Mouse (Mus musculus) midbrain, postnatal 0 days (tissue): ENCODE measurements at regions not wholly inside any gene's neighbourhood (a gene's known extent, or its start where the extent isn't known, plus 50 kb on each side); places are given as distances from the start of the nearest gene placed in this dataset.

Experiments
- ATAC-seq: fragments of 200-750 bp; cut with Nextera tagmentation; 2 replicates; pipeline ENCODE4 v1.8.0; 2017; ENCODE audit warnings: moderate number of reproducible peaks, mild to moderate bottlenecking, moderate TSS enrichment, moderate library complexity; ENCODE audit not compliant: low FRiP score
- DNase-seq: peaks from one replicate; pipeline ENCODE4 v3.0.0-alpha.2; 2015; ENCODE audit warnings: low spot score
- H3K27ac ChIP-seq: fragments of 300-500 bp; sonication (generic); 2 replicates; pipeline ENCODE4 v1.5.1; 2014; ENCODE audit warnings: low read depth, mild to moderate bottlenecking, low read length, mixed read lengths
- H3K27me3 ChIP-seq: fragments of 300-500 bp; sonication (generic); 2 replicates; pipeline ENCODE4 v1.6.1; 2014; ENCODE audit warnings: low read length, control low read depth, mixed read lengths; ENCODE audit not compliant: insufficient read depth
- H3K36me3 ChIP-seq: fragments of 300-500 bp; sonication (generic); 2 replicates; pipeline ENCODE4 v1.6.1; 2014; ENCODE audit warnings: low read length, control low read depth, mixed read lengths; ENCODE audit not compliant: insufficient read depth
- H3K4me1 ChIP-seq: fragments of 300-500 bp; sonication (generic); 2 replicates; pipeline ENCODE4 v1.6.1; 2014; ENCODE audit warnings: mild to moderate bottlenecking, control low read depth, antibody characterized with exemption, low read length, mixed read lengths; ENCODE audit not compliant: insufficient read depth
- H3K4me2 ChIP-seq: fragments of 300-500 bp; sonication (generic); 2 replicates; pipeline ENCODE4 v1.6.1; 2014; ENCODE audit warnings: low read depth, mild to moderate bottlenecking, low read length, mixed read lengths; ENCODE audit not compliant: poor library complexity, severe bottlenecking
- H3K4me3 ChIP-seq: fragments of 300-500 bp; sonication (generic); 2 replicates; pipeline ENCODE4 v1.5.1; 2014; ENCODE audit warnings: low read depth, mild to moderate bottlenecking, low read length, moderate library complexity
- H3K9ac ChIP-seq: fragments of 300-500 bp; sonication (generic); replicated peaks from 2 replicates; pipeline ENCODE4 v1.6.1; 2014; ENCODE audit warnings: mild to moderate bottlenecking, low read length, moderate library complexity, mixed read lengths; ENCODE audit not compliant: poor library complexity, severe bottlenecking
- H3K9me3 ChIP-seq: fragments of 300-500 bp; sonication (generic); 2 replicates; pipeline ENCODE4 v1.6.1; 2016; ENCODE audit warnings: low read length, control low read depth
- CTCF ChIP-seq: IDR thresholded peaks from 2 replicates; pipeline ENCODE4 v1.5.1; 2016; ENCODE audit warnings: antibody characterized with exemption, mild to moderate bottlenecking
- WGBS: fragments of 180-500 bp; shearing (Covaris S2); extraction: QIAGEN DNeasy Blood & Tissue Kit; methylation state at CpG from one replicate; pipeline ENCODE4 v1.1.7; 2014; 5-methylcytosine and 5-hydroxymethylcytosine counted together

DNA sequence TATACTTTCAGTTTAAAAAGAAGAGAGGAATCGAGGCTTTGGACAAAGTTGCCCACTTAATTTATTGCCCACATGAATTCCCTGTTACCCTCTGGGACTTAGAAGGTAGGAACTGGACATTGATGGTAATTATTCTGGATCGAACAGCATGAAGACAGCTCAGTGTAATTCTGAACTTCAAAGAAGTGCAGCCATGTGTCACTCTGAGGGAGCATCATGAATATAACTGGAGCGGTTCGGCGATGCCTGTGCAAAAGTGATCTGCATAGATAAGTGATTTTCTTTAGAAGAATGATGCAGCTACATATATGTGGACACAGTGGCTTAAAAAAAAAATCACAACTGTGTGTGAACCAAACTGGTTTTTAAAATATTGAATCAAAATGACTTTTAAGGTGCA is 449.5 kb downstream of the Rapgef2 start:
- no peak for ATAC-seq
- Histone ChIP-seq H3K36me3 (no peaks in the 10 kb centered on the region), H3K27me3 (no peaks in the 10 kb centered on the region), H3K4me3 (no peak overlapping the region), H3K27ac (no peak overlapping the region), H3K9me3 (no peaks in the 10 kb centered on the region), H3K4me1 (no peaks in the 10 kb centered on the region), H3K9ac (no peak overlapping the region), H3K4me2 (no peak overlapping the region)
- 28% methylated on average over 5 of the region's 5 CpGs for WGBS
- DNase-seq, result peak; percentile 21
- no peak for TF ChIP-seq CTCF

DNA sequence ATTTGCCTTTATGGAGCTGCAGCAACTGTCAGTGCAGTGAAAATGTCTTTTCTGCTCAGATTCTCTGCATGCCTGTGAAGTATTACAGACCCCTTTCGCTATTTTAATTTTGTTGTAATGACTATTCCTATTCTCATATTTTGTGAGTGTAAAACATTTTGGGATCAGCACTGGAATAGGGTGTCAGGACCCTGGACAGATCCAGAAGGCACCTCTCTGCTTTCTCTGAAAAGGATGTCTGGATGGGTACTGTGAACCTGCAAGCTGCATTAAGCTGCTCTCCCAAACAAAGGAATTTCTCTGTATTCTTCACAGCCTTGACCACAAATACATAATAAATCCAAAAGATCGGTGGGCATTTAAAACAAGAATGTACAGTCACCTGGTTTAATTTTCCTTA is 460.8 kb downstream of the Rapgef2 start:
- no peak overlapping the region for H3K4me2 ChIP-seq
- 59% methylated on average over 2 of the region's 2 CpGs for WGBS
- ATAC-seq (no peak), DNase-seq (no peak)
- no peaks in the 10 kb centered on the region for H3K27me3 ChIP-seq
- H3K4me1 ChIP-seq, result peaks cover 4% of the 10 kb centered on the region; the same call in 1 of the 2 replicates
- TF ChIP-seq CTCF, result no peak
- no peak overlapping the region for H3K27ac ChIP-seq
- no peaks in the 10 kb centered on the region for H3K9me3 ChIP-seq
- H3K36me3 ChIP-seq, result no peaks in the 10 kb centered on the region
- no peak overlapping the region for H3K9ac ChIP-seq
- no peak overlapping the region for H3K4me3 ChIP-seq

DNA sequence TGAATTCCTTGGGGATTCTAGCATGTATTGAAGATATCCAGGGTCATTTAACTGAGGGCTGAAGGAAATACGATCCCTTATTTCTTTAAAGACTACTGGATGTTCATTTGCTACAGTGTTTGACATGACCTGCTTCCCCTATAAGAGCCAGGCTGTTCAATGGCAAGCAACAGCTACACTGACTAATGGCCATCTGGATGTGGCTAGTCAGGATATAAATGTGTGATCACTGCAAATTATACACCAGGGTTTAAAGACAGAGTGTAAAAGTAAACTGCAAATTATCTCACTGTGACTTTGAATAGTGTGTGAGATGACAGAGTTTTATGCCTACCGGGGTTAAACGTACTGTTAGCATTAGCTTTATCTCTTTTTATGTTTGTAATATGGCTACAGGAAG is 473.9 kb downstream of the Rapgef2 start:
- WGBS, result 85% methylated on average over 3 of the region's 3 CpGs
- DNase-seq (no peak), ATAC-seq (no peak)
- no peaks in the 10 kb centered on the region for H3K4me1 ChIP-seq
- no peaks in the 10 kb centered on the region for H3K27me3 ChIP-seq
- no peaks in the 10 kb centered on the region for H3K36me3 ChIP-seq
- no peak overlapping the region for H3K27ac ChIP-seq
- no peak overlapping the region for H3K4me3 ChIP-seq
- no peak for TF ChIP-seq CTCF
- H3K4me2 ChIP-seq, result no peak overlapping the region
- no peaks in the 10 kb centered on the region for H3K9me3 ChIP-seq
- no peak overlapping the region for H3K9ac ChIP-seq

DNA sequence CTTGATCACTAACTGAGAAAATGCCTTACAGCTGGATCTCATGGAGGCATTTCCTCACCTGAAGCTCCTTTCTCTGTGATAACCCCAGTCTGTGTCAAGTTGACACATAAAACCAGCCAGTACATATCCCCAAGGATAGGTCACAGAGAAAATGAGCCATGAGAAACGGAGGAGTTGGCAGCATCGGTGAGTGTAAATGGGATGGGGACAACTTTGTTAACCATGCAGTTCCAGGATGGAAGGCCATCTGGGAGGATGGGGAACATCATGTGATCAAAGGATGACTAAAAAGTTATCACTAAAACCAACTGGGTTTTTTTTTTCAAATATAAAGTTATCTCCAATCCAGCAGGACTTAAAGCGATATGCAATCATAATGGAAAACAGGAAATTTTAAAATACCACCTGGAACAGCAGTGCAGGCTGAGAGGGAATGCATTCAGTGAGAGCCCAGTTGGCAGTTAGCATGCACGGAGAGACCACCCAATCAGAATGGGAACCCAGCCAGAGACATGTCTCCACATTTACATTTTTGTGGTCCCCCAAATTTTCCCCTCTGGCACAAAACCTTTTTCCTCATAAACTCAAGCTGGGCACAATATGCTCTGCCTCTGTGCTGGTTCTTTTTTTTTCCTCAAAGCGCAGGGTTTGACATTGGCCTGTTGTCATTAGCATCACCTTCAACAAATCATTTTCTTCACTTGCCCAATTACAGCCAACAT is 475.7 kb downstream of the Rapgef2 start:
- H3K4me1 ChIP-seq, result no peaks in the 10 kb centered on the region
- H3K36me3 ChIP-seq, result no peaks in the 10 kb centered on the region
- no peaks in the 10 kb centered on the region for H3K27me3 ChIP-seq
- TF ChIP-seq CTCF, result no peak
- H3K4me3 ChIP-seq, result no peak overlapping the region
- no peak overlapping the region for H3K9ac ChIP-seq
- WGBS, result 82% methylated on average over 5 of the region's 5 CpGs
- ATAC-seq (no peak), DNase-seq (peak; percentile 40)
- H3K4me2 ChIP-seq, result no peak overlapping the region
- H3K9me3 ChIP-seq, result no peaks in the 10 kb centered on the region
- no peak overlapping the region for H3K27ac ChIP-seq

GRCm38 (mm10) chr3:78803176-78803575 is 483.1 kb downstream of the Rapgef2 start:
- H3K36me3 ChIP-seq, result no peaks in the 10 kb centered on the region
- H3K27ac ChIP-seq, result no peak overlapping the region
- H3K9me3 ChIP-seq, result no peaks in the 10 kb centered on the region
- no peak overlapping the region for H3K4me2 ChIP-seq
- TF ChIP-seq CTCF, result no peak
- ATAC-seq (no peak), DNase-seq (peak; percentile 5)
- H3K4me1 ChIP-seq, result no peaks in the 10 kb centered on the region
- 83% methylated on average over 2 of the region's 2 CpGs for WGBS
- no peaks in the 10 kb centered on the region for H3K27me3 ChIP-seq
- H3K9ac ChIP-seq, result no peak overlapping the region
- H3K4me3 ChIP-seq, result no peak overlapping the region

DNA sequence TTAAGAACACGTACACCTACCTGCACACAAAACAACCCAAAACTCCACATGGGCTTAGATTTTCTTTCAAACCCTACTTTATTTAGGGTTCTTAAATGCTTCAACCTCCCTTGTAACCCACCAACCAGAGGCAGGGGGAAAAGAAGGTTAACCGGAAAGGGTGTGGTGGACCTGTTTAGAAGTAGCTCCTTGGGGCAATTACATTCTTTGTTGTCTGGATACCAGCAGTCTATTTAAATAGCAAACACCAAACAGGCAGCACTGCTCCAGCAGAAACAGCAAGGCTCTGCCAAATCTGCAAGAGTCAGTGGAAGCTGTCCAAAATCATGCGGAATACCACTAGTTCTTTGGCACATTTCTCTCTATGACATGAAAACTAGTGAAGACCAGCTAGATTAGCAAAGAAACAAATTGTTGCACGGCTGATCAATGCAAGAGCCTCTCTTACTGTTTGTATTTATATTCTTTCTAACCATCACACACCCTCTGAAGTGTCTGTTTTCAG is 490.3 kb downstream of the Rapgef2 start:
- TF ChIP-seq CTCF, result no peak
- Histone ChIP-seq H3K9me3 (no peaks in the 10 kb centered on the region), H3K27ac (no peak overlapping the region), H3K27me3 (no peaks in the 10 kb centered on the region), H3K4me2 (no peak overlapping the region), H3K36me3 (no peaks in the 10 kb centered on the region), H3K4me1 (no peaks in the 10 kb centered on the region), H3K9ac (no peak overlapping the region), H3K4me3 (no peak overlapping the region)
- DNase-seq (peak; percentile 40), ATAC-seq (no peak)
- WGBS, result 89% methylated on average over 4 of the region's 4 CpGs
